Mouse (Mus musculus) ES-E14 (cell line): Measurements from ENCODE around the gene Galnt17. TPM values are rescaled to one million over a fixed set of nuclear protein-coding genes. Genes with fewer than 3 reads are reported as not detected.

ENCODE experiments used
- DNase-seq: peaks from one replicate; pipeline ENCODE4 v3.0.0-alpha.2; 2013; ENCODE audit warnings: low read depth, low spot score
- H3K27ac ChIP-seq: 2 replicates; pipeline ENCODE4 v1.5.1; 2012; ENCODE audit warnings: low read depth, mild to moderate bottlenecking, low read length, moderate library complexity, mixed read lengths; ENCODE audit not compliant: poor library complexity, insufficient read depth, severe bottlenecking
- H3K36me3 ChIP-seq: 2 replicates; pipeline ENCODE4 v1.6.1; 2012; ENCODE audit warnings: mild to moderate bottlenecking, low read length, moderate library complexity, mixed read lengths; ENCODE audit not compliant: control insufficient read depth, poor library complexity, insufficient read depth, severe bottlenecking
- H3K4me1 ChIP-seq, 2 experiments: fragments of 150-350 bp in 1 of 2; sonication (generic) in 1 of 2; 2 replicates each; pipeline ENCODE4 v1.6.1; 2012; ENCODE audit warnings: low read length in 2 of 2, mild to moderate bottlenecking in 1 of 2, mixed read lengths in 1 of 2; ENCODE audit not compliant: control insufficient read depth in 2 of 2, insufficient read depth in 2 of 2, poor library complexity in 1 of 2
- H3K4me3 ChIP-seq, 2 experiments: fragments of 150-350 bp in 1 of 2; sonication (generic) in 1 of 2; 2 replicates each; pipeline ENCODE4 v1.5.1; 2012; ENCODE audit warnings: low read length in 2 of 2, low read depth in 1 of 2, mild to moderate bottlenecking in 1 of 2, mixed read lengths in 1 of 2; ENCODE audit not compliant: insufficient read depth in 1 of 2, poor library complexity in 1 of 2, severe bottlenecking in 1 of 2
- H3K9ac ChIP-seq: 2 replicates; pipeline ENCODE4 v1.6.1; 2012; ENCODE audit warnings: low read depth, mild to moderate bottlenecking, low read length, mixed read lengths; ENCODE audit not compliant: poor library complexity, insufficient read depth, severe bottlenecking
- H3K9me3 ChIP-seq: fragments of 150-350 bp; sonication (generic); 2 replicates; pipeline ENCODE4 v1.6.1; 2012; ENCODE audit warnings: low read depth, mild to moderate bottlenecking, low read length; ENCODE audit not compliant: control insufficient read depth, insufficient read depth
- CHD2 ChIP-seq: IDR thresholded peaks from 2 replicates; pipeline ENCODE4 v1.6.1; 2014; ENCODE audit warnings: mild to moderate bottlenecking, low read depth, low read length, inconsistent platforms
- HCFC1 ChIP-seq: IDR thresholded peaks from 2 replicates; pipeline ENCODE4 v1.6.1; 2012; ENCODE audit warnings: low read length, inconsistent platforms, borderline replicate concordance; ENCODE audit not compliant: insufficient read depth
- MAFK ChIP-seq: IDR thresholded peaks from 2 replicates; pipeline ENCODE4 v1.6.1; 2014; ENCODE audit warnings: mild to moderate bottlenecking, low read depth, low read length, inconsistent platforms; ENCODE audit not compliant: insufficient read depth
- ZC3H11A ChIP-seq: IDR thresholded peaks from 2 replicates; pipeline ENCODE4 v1.6.1; 2012; ENCODE audit warnings: low read depth, mild to moderate bottlenecking, inconsistent platforms, low read length, borderline replicate concordance
- ZNF384 ChIP-seq: IDR thresholded peaks from 2 replicates; pipeline ENCODE4 v1.6.1; 2012; ENCODE audit warnings: low read depth, low read length, inconsistent platforms
- in situ Hi-C, 2 experiments: fragments of 600-800 bp; cut with MboI; formaldehyde crosslinking; loops; one replicate each; pipeline ENCODE4 v1.15.1; 2025; ENCODE audit warnings: low sequenced_read_pairs in 2 of 2, inconsistent platforms in 1 of 2; ENCODE audit not compliant: unreplicated experiment in 2 of 2
- total RNA-seq: library from RNA; depleted of rRNA; stranded (reverse); fragments of 300-350 nt; gene quantifications from 2 replicates; pipeline ENCODE4 v1.2.3, GENCODE M21; 2012

The Galnt17 gene
- total RNA-seq, 1 experiment, result 2.2 TPM

DNA sequence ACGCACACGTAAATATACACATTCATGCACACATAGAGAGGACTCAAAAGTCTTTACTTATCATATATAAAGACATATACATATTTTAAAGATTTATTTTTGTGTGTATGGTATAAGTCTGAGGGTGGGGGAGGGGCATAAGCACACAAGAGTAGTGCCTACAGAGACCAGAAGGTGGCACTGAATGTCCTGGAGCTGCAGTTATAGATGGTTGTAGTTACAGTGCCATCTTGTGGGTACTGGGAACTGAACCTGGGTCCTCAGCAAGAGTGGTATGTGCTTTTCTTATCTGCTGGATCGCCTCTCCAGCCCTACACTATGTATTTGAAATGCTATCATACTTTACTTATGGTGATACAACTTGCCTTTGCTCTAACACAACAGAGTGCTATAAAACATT lies 68.5 kb downstream of the Galnt17 start:
- H3K4me3 ChIP-seq, result no peak overlapping the region
- TF ChIP-seq ZNF384, result no peak
- peak; percentile 63; the same call in 1 of the 2 replicates for TF ChIP-seq ZC3H11A
- no peak overlapping the region for H3K9ac ChIP-seq
- H3K9me3 ChIP-seq, result no peaks in the 10 kb centered on the region
- peak; percentile 19 for DNase-seq
- no peaks in the 10 kb centered on the region for H3K4me1 ChIP-seq
- in situ Hi-C loops, result no loop called here
- H3K27ac ChIP-seq, result no peak overlapping the region
- no peaks in the 10 kb centered on the region for H3K36me3 ChIP-seq

- TF ChIP-seq ZC3H11A (no peak), ZNF384 (no peak), CHD2 (no peak), MAFK (no peak), HCFC1 (no peak)
- Histone ChIP-seq H3K4me3 (no peak overlapping the region), H3K4me1 (no peaks in the 10 kb centered on the region), H3K27ac (no peak overlapping the region), H3K9me3 (no peaks in the 10 kb centered on the region), H3K9ac (no peak overlapping the region), H3K36me3 (no peaks in the 10 kb centered on the region)
- no peak for DNase-seq
- in situ Hi-C loops, result no loop called here
Observed at GRCm38 (mm10) chr5:131236906-131237305, 71.4 kb downstream of the Galnt17 start.

DNA sequence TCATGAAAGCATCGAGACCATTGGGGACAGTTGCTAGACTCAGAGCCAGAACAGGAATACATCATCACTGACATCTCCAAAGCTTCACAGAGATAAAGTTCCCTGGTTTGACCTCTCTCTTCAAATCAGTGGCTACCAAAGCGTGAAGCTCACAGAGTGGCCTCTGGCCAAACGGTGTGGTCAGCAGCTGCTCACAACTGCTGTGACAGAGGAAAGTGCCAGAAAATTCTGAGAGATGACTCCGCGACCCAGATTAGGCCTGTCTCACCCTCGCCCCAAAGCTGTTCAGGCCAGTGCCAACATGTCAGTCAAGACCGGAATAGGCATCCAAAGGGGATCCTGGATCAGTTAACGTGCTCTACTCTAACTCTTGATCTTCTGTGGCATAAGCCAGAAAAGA lies 74.5 kb downstream of the Galnt17 start:
- TF ChIP-seq ZC3H11A, result no peak
- no peak for TF ChIP-seq MAFK
- TF ChIP-seq HCFC1, result no peak
- no peak for TF ChIP-seq CHD2
- no peak for TF ChIP-seq ZNF384
- H3K4me3 ChIP-seq, result no peak overlapping the region
- DNase-seq, result no peak

DNA sequence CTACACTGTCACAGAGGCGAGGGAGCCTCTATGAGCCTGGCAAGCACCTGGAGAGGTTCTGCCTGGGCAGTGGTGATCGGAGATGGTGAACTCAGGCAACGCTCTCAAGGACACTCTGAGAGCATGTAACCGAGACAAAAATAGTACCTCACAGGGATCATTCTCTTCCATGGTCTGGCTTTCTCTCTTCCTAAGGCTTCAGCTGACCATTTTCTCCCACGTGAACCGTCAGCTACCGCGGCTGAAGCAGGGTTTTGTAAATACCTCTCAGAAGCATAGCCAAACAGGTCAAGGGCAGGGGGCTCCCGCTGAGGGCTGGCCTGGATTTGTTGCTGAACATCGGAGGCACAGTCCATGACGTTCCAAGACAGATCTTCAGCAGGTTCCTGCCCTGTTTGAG lies 77.2 kb downstream of the Galnt17 start:
- no peak overlapping the region for H3K27ac ChIP-seq
- in situ Hi-C loops, result no loop called here
- no peaks in the 10 kb centered on the region for H3K36me3 ChIP-seq
- no peak overlapping the region for H3K4me3 ChIP-seq
- DNase-seq, result no peak
- H3K4me1 ChIP-seq, result peaks cover 0 to 4% of the 10 kb centered on the region in 2 experiments; a peak in 1 of 4 replicates
- TF ChIP-seq CHD2, result no peak
- TF ChIP-seq HCFC1, result no peak
- TF ChIP-seq MAFK, result no peak
- no peaks in the 10 kb centered on the region for H3K9me3 ChIP-seq
- no peak overlapping the region for H3K9ac ChIP-seq

More for the DNA sequence above, 74.5 kb downstream of the Galnt17 start:
- Histone ChIP-seq H3K36me3 (no peaks in the 10 kb centered on the region), H3K9ac (no peak overlapping the region), H3K27ac (no peak overlapping the region), H3K4me1 (no peaks in the 10 kb centered on the region), H3K9me3 (no peaks in the 10 kb centered on the region)
- in situ Hi-C loops, result no loop called here

DNA sequence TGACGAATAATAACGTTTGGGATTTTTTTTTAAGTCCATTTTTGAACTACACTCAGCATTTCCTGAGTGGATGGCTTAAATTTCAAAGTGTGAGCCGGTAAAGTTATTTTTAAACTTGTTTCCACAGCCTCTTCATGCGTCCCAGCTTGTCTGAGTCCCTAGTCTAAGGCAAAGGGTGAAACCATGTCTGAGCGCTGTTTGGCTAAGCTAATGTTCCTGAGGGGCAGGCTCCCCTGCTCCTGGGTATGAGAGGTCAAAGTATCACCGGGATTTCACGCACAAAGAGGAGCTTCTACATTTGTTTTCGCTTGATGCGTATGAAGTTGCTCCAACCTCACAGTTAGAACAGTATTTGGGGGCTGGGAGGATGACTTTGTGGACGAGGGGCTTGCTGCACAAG lies 78.6 kb downstream of the Galnt17 start:
- peaks cover 0 to 4% of the 10 kb centered on the region in 2 experiments; a peak in 1 of 4 replicates for H3K4me1 ChIP-seq
- in situ Hi-C loops, result no loop called here

More for the DNA sequence above, 78.6 kb downstream of the Galnt17 start:
- Histone ChIP-seq H3K36me3 (no peaks in the 10 kb centered on the region), H3K9me3 (no peaks in the 10 kb centered on the region), H3K9ac (no peak overlapping the region), H3K4me3 (no peak overlapping the region), H3K27ac (no peak overlapping the region)
- TF ChIP-seq CHD2 (no peak), ZNF384 (no peak), ZC3H11A (no peak), MAFK (no peak), HCFC1 (no peak)
- no peak for DNase-seq
